Mouse (Mus musculus) liver, adult 2 months (tissue): ENCODE measurements around the gene Bpifb5.

Experiments used
- CTCF ChIP-seq: fragments of 200-500 bp; IDR thresholded peaks from 2 replicates; pipeline ENCODE4 v1.5.1; 2011; ENCODE audit warnings: low read depth, low read length, control low read depth
- POLR2A ChIP-seq: fragments of 200-500 bp; IDR thresholded peaks from 2 replicates; pipeline ENCODE4 v1.6.1; 2011; ENCODE audit warnings: low read length, control low read depth; ENCODE audit not compliant: insufficient read depth; ENCODE audit errors: extremely low read depth

GRCm38 (mm10) chr2:154243356-154244036 lies 20.0 kb downstream of the Bpifb5 start:
- TF ChIP-seq CTCF (no peak), POLR2A (no peak)
